Mouse (Mus musculus) gonadal fat pad, adult 2 months (tissue): ENCODE data around the gene Irgm2. TPM values are rescaled to one million over a fixed set of nuclear protein-coding genes. Genes with fewer than 3 reads are reported as not detected.
"Not testable (repeated sequence)": the region's sequence is repeated elsewhere in the genome, so short reads cannot be mapped to it uniquely, and the experiment has no call there.

Experiments
- DNase-seq: peaks from one replicate; pipeline ENCODE4 v3.0.0-alpha.2; 2012; ENCODE audit warnings: low read depth
- polyA plus RNA-seq: library from polyadenylated mRNA; depleted of rRNA; stranded (reverse); fragments of >200 nt; gene quantifications from 2 replicates; pipeline ENCODE4 v1.2.3, GENCODE M21; 2012

Irgm2 gene
- polyA plus RNA-seq, 1 experiment = 11.4 TPM

DNA sequence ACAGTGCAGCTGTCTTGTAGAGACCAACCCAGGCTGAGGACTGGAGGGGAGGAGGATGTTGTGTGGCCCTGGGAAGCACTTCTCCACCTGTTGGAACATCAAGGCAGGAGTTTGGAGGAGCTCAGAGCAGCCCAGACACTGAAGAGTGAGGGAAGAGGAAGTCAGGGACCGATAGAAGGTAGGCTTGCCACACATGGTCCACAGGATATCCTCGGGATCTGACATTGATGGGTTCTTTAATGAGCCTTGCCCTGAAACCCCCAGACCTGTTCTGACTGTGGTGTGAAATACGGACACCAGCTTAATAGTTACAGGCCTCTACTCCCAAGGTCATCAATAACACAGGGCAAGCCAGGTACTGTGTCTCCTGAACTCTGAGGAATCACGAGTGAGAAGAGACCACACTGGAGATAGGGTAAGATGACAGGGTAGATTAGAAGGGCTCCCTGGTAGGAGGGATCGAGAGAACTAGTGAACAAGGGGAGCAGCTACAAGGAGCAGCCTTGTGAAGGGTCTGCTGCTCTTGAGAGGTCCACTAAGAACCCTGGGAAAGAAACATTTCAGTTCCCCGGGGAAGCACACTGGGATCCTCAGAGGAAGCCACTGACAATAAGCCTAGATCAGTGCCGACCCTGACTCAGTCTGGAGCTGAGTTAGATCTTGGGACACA lies 14.4 kb downstream of the Irgm2 start:
- no peak for DNase-seq

GRCm38 (mm10) chr11:58214391-58215048 lies 15.1 kb downstream of the Irgm2 start:
- DNase-seq = no peak

- DNase-seq = not testable (repeated sequence)
These were observed 15.6 kb downstream of the Irgm2 start for GRCm38 (mm10) chr11:58215049-58215430.

GRCm38 (mm10) chr11:58215814-58216213 lies 16.4 kb downstream of the Irgm2 start:
- no peak for DNase-seq

GRCm38 (mm10) chr11:58216823-58217222 lies 17.4 kb downstream of the Irgm2 start:
- no peak for DNase-seq

GRCm38 (mm10) chr11:58223751-58224150 lies 24.3 kb downstream of the Irgm2 start:
- no peak for DNase-seq

- DNase-seq = no peak
These were observed 24.9 kb downstream of the Irgm2 start for GRCm38 (mm10) chr11:58224313-58224712.

GRCm38 (mm10) chr11:58224872-58225271 lies 25.5 kb downstream of the Irgm2 start:
- not testable (repeated sequence) for DNase-seq

DNA sequence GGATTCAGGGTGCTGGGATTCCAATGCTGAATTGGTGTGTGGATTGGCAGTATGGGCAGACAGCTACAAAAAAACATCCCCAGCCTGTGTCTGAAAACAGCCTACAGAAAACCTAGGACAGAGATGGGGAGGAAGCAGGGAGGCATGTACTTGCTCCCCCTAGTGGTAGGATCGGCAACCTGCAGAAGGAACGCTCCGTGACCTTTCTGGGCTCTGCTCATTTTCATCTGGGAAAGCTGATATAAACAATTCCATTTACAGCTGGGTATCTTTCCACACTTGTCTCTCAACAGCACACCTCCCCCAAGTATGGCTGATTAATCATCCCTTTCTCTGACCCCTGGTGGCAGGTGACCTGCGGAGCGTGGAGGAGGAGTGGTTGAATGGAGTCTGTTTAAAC lies 26.2 kb downstream of the Irgm2 start:
- DNase-seq = no peak

GRCm38 (mm10) chr11:58226425-58226824 lies 27.0 kb downstream of the Irgm2 start:
- no peak for DNase-seq

GRCm38 (mm10) chr11:58228021-58228420 lies 28.6 kb downstream of the Irgm2 start:
- not testable (repeated sequence) for DNase-seq

GRCm38 (mm10) chr11:58230396-58230910 lies 31.0 kb downstream of the Irgm2 start:
- no peak for DNase-seq

GRCm38 (mm10) chr11:58231156-58231555 lies 31.7 kb downstream of the Irgm2 start:
- no peak for DNase-seq

- DNase-seq = not testable (repeated sequence)
These were observed 35.1 kb downstream of the Irgm2 start for GRCm38 (mm10) chr11:58234551-58234950.

- DNase-seq = no peak
These were observed 35.7 kb downstream of the Irgm2 start for GRCm38 (mm10) chr11:58235152-58235551.

DNA sequence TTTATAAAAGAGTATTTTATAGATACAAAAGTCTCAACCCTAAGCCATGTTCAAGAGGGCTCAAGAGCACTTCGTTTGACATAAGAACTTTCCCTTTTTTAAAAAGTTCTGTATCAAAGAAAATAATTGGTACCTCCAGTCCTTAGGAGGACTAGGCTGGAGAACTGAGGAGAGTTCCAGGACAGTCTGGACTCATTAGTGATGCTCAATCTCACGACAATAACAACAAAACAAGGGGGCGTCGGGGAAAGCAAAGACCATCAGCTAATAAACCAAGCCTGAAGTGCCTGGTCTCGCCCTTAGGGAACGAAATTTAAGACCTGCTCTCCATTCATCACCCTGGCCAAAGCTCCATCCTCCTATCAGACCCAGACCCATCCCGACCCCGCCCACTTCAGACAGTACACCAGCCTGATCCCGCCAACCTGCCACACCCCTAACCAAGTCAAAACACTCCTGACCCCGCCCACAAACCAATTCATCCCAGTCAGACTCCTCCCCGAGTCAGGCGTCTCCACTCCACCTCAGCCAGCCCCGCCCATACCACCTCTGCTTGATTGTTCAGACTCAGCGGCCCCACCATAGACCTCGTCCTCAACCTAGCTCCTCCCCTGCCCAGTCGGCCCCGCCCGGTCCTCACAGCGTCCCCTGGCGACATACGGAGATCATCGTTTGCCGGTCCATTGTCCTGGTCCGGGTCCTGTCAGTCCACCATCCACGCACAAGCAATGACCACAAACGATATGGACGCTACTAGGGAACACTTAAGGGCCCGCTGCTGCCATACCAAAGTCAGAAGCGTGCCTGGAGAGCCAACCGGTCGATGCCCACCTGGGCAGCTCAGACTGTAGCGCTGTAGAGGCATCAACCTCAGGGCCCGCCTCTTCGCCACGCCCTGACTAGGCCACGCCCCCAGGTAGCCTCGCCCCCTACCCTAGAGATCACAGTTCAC lies 39.7 kb downstream of the Irgm2 start:
- no peak for DNase-seq

DNA sequence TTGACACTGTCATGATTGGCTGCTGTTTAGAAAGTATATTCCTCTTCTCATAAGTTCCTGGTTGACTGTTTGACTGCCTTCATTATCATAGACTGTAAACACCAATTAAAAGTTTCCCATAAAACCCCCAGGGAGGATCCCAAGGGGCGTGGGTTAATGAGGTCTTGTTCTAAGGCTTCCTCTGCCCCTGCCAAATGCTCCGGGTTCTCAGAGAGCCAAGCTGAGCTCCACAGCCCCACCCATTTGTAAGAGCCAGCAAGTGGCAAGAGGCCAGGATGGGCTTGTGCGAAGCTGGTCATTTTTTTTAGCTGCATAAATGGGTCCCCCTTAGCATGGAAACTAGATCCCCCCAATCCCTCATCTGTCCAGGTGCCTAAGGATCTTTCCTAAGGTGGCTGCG lies 47.9 kb downstream of the Irgm2 start:
- no peak for DNase-seq

DNA sequence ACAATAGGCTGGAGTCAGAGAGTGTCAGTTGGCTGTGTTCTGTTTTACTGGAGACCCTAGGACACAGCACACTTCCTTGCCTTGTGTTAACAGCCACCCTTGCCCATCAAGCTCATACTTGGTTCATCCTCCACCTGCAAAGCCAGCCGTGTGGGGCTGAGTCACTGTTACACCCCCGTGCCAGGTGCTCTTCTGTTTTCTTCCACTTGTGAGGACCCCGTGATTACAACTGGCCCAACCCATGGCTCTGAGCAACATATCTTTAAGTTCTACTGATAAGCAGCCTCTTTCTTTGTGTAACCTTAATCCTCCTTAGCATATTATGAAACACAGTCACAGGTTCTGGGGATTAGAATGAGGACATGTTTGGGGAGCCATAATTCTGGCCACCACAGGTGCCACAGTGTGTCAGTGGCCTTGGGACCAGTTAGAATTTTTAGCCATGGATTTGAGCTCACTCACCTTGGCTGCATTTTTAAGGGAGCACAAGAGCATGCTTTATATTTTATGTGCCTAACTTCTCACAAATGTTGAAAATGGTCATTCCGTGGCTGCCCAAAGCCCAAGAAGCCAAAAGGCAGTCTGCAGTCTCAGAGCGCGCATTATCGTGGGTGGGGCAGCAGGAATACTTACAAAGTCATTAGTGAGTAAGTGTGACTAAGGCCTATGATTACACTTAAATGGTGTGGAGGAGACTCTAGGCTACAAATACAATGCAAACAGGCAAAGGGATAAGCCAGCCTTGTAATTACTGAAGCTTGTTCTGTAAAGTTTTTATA lies 50.0 kb downstream of the Irgm2 start:
- no peak for DNase-seq

DNA sequence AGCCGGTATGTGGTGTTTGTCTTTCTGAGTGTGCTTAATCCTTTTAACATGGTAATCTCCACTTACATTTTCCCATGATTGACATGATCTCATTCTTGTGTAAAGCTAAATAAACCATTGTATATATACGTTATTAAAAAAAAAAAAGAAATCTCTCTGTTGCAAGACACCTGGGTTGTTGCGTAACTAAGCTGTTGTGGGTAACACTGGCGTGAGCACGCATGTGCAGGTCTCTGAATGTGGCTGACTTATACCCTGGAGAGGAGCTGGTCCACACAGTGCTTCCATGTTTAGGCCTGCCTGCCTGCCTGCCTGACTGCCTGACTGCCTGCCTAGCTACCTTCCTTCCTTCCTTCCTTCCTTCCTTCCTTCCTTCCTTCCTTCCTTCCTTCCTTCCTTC lies 51.1 kb downstream of the Irgm2 start:
- no peak for DNase-seq

GRCm38 (mm10) chr11:58254411-58254810 lies 55.0 kb downstream of the Irgm2 start:
- no peak for DNase-seq

- no peak for DNase-seq
These were observed 58.4 kb downstream of the Irgm2 start for GRCm38 (mm10) chr11:58257816-58258215.
